ENCODE assay signal across 12 mouse cellular contexts in genomic region chr12:54353694-54354093, GRCm38 (mm10).
DNase-seq lines count a peak whose midpoint lies in the region; ATAC-seq and TF ChIP-seq lines count a peak whose summit lies in the region.
"Had no signal": no experiment of that assay in that cellular context is flagged by ENCODE, and none has a peak within 500 bp of the region (broad histone marks: within the 10 kb centered on the region; RNA-seq: fewer than 3 reads in every experiment).

No protein-coding gene starts in this region.

- H3K27me3 ChIP-seq in intestine, postnatal 0 days (replicated peaks; ENCODE audit: control insufficient read depth, insufficient read depth, low read length): no peaks in the 10 kb centered on the region
- H3K27me3 ChIP-seq: heart, embryonic 12.5 days; liver, embryonic 13.5 days had no signal

- H3K27ac ChIP-seq in intestine, postnatal 0 days (ENCODE audit: low read depth, low read length): peak overlapping the region; percentile 75
- H3K27ac ChIP-seq: liver, embryonic 13.5 days; macrophage had no signal

- no peak overlapping the region for H3K4me2 ChIP-seq in intestine, postnatal 0 days (replicated peaks; ENCODE audit: low read depth)
- H3K4me2 ChIP-seq: heart, embryonic 12.5 days; liver, embryonic 13.5 days had no signal

- TF ChIP-seq CTCF in intestine, postnatal 0 days (IDR thresholded peaks at IDR 0.05; ENCODE audit: low read depth): no peak

- no peaks in the 10 kb centered on the region for H3K9me3 ChIP-seq in intestine, postnatal 0 days (ENCODE audit: control insufficient read depth)
- H3K9me3 ChIP-seq: heart, embryonic 12.5 days; liver, embryonic 13.5 days had no signal

- H3K9ac ChIP-seq in intestine, postnatal 0 days (ENCODE audit: low read depth, low read length): peak overlapping the region; percentile 11; the same call in 1 of the 2 replicates
- H3K9ac ChIP-seq: heart, embryonic 12.5 days; liver, embryonic 13.5 days had no signal

- peaks cover 21% of the 10 kb centered on the region; the same call in 1 of the 2 replicates for H3K4me1 ChIP-seq in intestine, postnatal 0 days (replicated peaks; ENCODE audit: control insufficient read depth, insufficient read depth, low read length)
- H3K4me1 ChIP-seq: liver, embryonic 13.5 days had no signal

- ATAC-seq in intestine, postnatal 0 days: no peak

- H3K4me3 ChIP-seq in intestine, postnatal 0 days (ENCODE audit: low read depth, low read length): no peak overlapping the region
- H3K4me3 ChIP-seq: heart, embryonic 12.5 days; liver, embryonic 13.5 days had no signal

- DNase-seq in adrenal gland, postnatal 10 days: peak; percentile 3
- no peak for DNase-seq in adrenal gland, postnatal 4 days (ENCODE audit: low spot score in 2 of 2)
- DNase-seq in 416B (ENCODE audit: low read depth) (peak; percentile 16), MN1 (ENCODE audit: low spot score) (no peak)
- peak; percentile 43 to 47 for DNase-seq in kidney, postnatal 36 days
- no peak for DNase-seq in urinary bladder, postnatal 14 days (ENCODE audit: low spot score)
- DNase-seq in thymus, postnatal 10 days (ENCODE audit: low spot score in 2 of 2): no peak
- DNase-seq: liver, embryonic 13.5 days had no signal

- 70% methylated on average over 7 of the region's 7 CpGs for WGBS in intestine, postnatal 0 days

- no peaks in the 10 kb centered on the region for H3K36me3 ChIP-seq in intestine, postnatal 0 days (ENCODE audit: control insufficient read depth, insufficient read depth)
- H3K36me3 ChIP-seq: G1E; heart, embryonic 12.5 days; liver, embryonic 13.5 days had no signal

Comparison
In these comparisons a context has a peak if more than half of its experiments do, and no peak if none do; other contexts are left out.
1. DNase-seq: peak in adrenal gland, postnatal 10 days (single experiment), 416B (single experiment) and kidney, postnatal 36 days (2 of 2); none in adrenal gland, postnatal 4 days (0 of 2), urinary bladder, postnatal 14 days (single experiment), thymus, postnatal 10 days (0 of 2) and MN1 (single experiment).